Mouse (Mus musculus) left cerebral cortex, postnatal 14 days (tissue): ENCODE results near the gene Trpm3. TPM values are rescaled to one million over a fixed set of nuclear protein-coding genes. Genes with fewer than 3 reads are reported as not detected.

Source experiments
- DNase-seq, 2 experiments: peaks; one replicate each; pipeline ENCODE4 v3.0.0; 2021 to 2022; ENCODE audit warnings: low spot score in 2 of 2, mixed read lengths in 1 of 2
- intact Hi-C: fragments of 180-260 bp; cut with DNase I; formaldehyde crosslinking; loops from one replicate; pipeline ENCODE4 v1.15.1; 2025
- microRNA-seq, 2 experiments: library from miRNA; unstranded; fragments of <30 nt; microRNA quantifications; one replicate each; pipeline ENCODE4 v1.2.0; 2022
- total RNA-seq, 2 experiments: library from RNA; stranded (reverse); gene quantifications; 2 replicates each; pipeline ENCODE4 v1.2.3; 2021

The Trpm3 gene
- total RNA-seq, 2 experiments from 2014 or later = 35.9 to 39.2 TPM

DNA sequence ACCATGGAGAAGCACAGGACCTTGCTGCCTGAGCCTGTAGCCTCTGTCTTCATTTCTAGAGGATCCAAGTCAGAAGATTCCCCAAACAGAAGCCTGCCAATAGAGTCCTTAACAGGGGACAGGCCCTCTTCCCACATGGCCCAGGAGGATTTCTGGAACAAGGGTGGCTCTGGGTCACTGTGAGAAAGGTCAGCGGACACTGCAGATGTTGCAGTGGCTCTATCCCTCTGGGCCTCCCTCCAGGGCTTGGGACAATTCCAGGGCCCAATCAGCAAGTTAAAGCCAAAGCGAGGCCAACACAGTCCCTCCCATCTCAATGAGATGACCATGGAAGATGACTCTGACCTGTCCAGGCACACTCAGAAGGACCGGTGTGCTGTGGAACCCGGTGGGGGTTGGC lies 896.1 kb downstream of the Trpm3 start:
- peak in 1 of 2 experiments; percentile 27 for DNase-seq
- intact Hi-C loops = no loop called here

GRCm38 (mm10) chr19:23035786-23036185 lies 896.9 kb downstream of the Trpm3 start:
- no peak for DNase-seq
- intact Hi-C loops = no loop called here

GRCm38 (mm10) chr19:23036782-23037477 lies 898.1 kb downstream of the Trpm3 start:
- peak; percentile 53 to 76 for DNase-seq
- intact Hi-C loops = no loop called here

DNA sequence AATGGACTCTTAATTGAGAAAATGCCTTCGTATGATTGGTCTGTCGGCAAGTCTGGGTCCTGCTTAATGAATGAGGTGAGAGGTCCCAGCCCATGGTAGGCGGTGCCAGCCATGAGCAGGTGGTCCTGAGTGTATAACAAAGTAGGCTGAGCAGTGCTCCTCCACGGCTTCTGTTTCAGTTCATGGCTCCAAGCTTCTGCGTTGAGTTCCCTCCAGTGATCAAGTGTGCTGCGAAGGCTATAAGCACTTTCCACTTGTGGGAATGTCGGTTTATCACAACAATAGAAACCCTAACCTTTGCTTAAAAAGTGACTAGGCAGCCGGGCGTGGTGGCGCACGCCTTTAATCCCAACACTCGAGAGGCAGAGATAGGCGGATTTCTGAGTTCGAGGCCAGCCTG lies 898.7 kb downstream of the Trpm3 start:
- no peak for DNase-seq
- intact Hi-C loops = no loop called here

DNA sequence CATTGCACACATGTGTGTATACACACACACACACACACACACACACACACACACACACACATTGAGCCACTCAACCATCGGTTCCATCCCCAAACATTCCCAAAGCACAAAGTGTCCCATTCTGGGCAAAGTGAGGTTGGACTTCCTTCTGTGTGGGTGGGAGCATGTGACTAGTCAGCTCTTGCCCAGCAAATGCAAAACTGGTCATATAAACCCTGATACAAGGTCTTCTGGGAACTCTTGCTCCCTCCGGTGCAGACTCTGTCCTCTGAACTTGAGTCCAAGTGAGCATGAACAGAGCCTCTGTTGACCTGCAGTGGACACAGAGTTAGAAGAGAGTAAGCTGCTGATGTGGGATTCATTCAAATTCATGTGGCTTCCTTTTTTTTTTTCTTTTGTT lies 899.5 kb downstream of the Trpm3 start:
- intact Hi-C loops = no loop called here
- DNase-seq = no peak

GRCm38 (mm10) chr19:23041483-23042167 lies 902.8 kb downstream of the Trpm3 start:
- intact Hi-C loops = loop anchor here (5.0 kb wide), 2 partner anchors 91 to 714 kb away; no protein-coding TSS in a partner anchor
- DNase-seq = no peak

GRCm38 (mm10) chr19:23042168-23042733 lies 903.4 kb downstream of the Trpm3 start:
- intact Hi-C loops = loop anchor here (5.0 kb wide), 2 partner anchors 90 to 715 kb away; no protein-coding TSS in a partner anchor
- no peak for DNase-seq

DNA sequence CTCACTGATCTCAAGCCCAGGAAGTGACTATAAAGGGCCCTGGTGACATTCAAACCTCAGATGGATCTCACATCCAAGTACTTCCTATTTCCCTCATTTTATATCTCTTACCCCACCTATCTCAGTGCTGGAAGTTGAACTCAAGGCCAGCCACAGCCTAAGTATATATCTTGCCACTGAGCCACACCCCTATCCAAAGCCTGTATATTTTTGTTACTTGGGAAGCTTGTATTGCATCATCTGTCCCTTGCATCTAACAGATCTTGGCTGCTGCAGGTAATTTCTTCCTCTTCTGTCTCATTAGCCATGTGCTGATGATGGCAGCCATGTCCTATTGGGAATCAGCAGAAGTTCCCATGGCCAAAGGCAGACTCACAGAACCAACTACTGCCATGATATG lies 904.9 kb downstream of the Trpm3 start:
- no peak for DNase-seq

More for the DNA sequence above, 904.9 kb downstream of the Trpm3 start:
- intact Hi-C loops = loop anchor here (5.0 kb wide), 2 partner anchors 89 to 716 kb away; no protein-coding TSS in a partner anchor

Small RNA genes lying within 50 kb of the gene (microRNA-seq; reads per million reads assigned to microRNA genes)
- 632 to 964 reads per million in 2 experiments for gene Mir204
